Mouse (Mus musculus) embryonic facial prominence, embryonic 12.5 days (tissue): Measurements from ENCODE around the gene Abhd11. TPM values are rescaled to one million over a fixed set of nuclear protein-coding genes. Genes with fewer than 3 reads are reported as not detected.

Source experiments
- polyA plus RNA-seq: library from polyadenylated mRNA; unstranded; fragments of >200 nt; fragmentation: Nextera tagmentation; extraction: Ambion mirVana; gene quantifications from 2 replicates; pipeline ENCODE4 v1.2.1, GENCODE M21; 2016

Gene Abhd11
- polyA plus RNA-seq, 1 experiment from 2014 or later: 51.9 TPM

Other genes starting within 250 kb of the Abhd11 start
- not detected in 2 replicates for gene Tmem270, start 102.4 kb upstream of the Abhd11 start, polyA plus RNA-seq
- 2.4 and 2.9 TPM in 2 replicates for gene Cldn13, start 93.6 kb upstream of the Abhd11 start, polyA plus RNA-seq
- gene Mettl27, start 76.8 kb upstream of the Abhd11 start, polyA plus RNA-seq: 21.7 and 21.8 TPM in 2 replicates
- 11.8 and 14.6 TPM in 2 replicates for gene Cldn4, start 62.2 kb upstream of the Abhd11 start, polyA plus RNA-seq
- 14.8 and 20.5 TPM in 2 replicates for gene Cldn3, start 22.9 kb upstream of the Abhd11 start, polyA plus RNA-seq
- gene Stx1a, start 14.3 kb downstream of the Abhd11 start, polyA plus RNA-seq: 20.4 and 20.7 TPM in 2 replicates
- gene Dnajc30, start 55.0 kb downstream of the Abhd11 start, polyA plus RNA-seq: 31.9 and 34.2 TPM in 2 replicates
- 145 and 154 TPM in 2 replicates for gene Bud23, start 55.8 kb downstream of the Abhd11 start, polyA plus RNA-seq
- 26.4 and 27.2 TPM in 2 replicates for gene Vps37d, start 69.1 kb downstream of the Abhd11 start, polyA plus RNA-seq
- 3.3 and 3.8 TPM in 2 replicates for gene Mlxipl, start 80.7 kb downstream of the Abhd11 start, polyA plus RNA-seq
- 24.8 and 30.0 TPM in 2 replicates for gene Tbl2, start 140.5 kb downstream of the Abhd11 start, polyA plus RNA-seq
- 47.5 and 47.7 TPM in 2 replicates for gene Bcl7b, start 159.1 kb downstream of the Abhd11 start, polyA plus RNA-seq
- 68.7 and 69.0 TPM in 2 replicates for gene Baz1b, start 178.1 kb downstream of the Abhd11 start, polyA plus RNA-seq
- gene Fzd9, start 242.1 kb downstream of the Abhd11 start, polyA plus RNA-seq: 13.2 and 15.6 TPM in 2 replicates